Mouse (Mus musculus): ENCODE measurements around the gene Wnt9a.

- no peak for TF ChIP-seq GATA1 (IDR thresholded peaks at IDR 0.05; ENCODE audit: low read length)
- no peak for TF ChIP-seq TAL1 (IDR thresholded peaks at IDR 0.05; ENCODE audit: low read length)
Measured at GRCm38 (mm10) chr11:59329616-59330015, 22.9 kb downstream of the Wnt9a start.

All from erythroblast, embryonic 14.5 days (primary cell).